Mouse (Mus musculus): ENCODE results near the gene Atp23. TPM values are rescaled to one million over a fixed set of nuclear protein-coding genes. Genes with fewer than 3 reads are reported as not detected.

The Atp23 gene
- polyA plus RNA-seq, 1 experiment from 2014 or later = 26.8 TPM

GRCm38 (mm10) chr10:126924087-126924486 is 22.9 kb upstream of the Atp23 start:
- Histone ChIP-seq H3K4me2 (replicated peaks; ENCODE audit: low read depth, low read length) (no peak overlapping the region), H3K9ac (ENCODE audit: low read depth, low read length) (no peak overlapping the region), H3K4me1 (ENCODE audit: control insufficient read depth, insufficient read depth, low read length) (peaks cover 20% of the 10 kb centered on the region), H3K27ac (ENCODE audit: low read depth, low read length) (no peak overlapping the region), H3K9me3 (ENCODE audit: control insufficient read depth, low read length) (peaks cover 11% of the 10 kb centered on the region; the same call in 1 of the 2 replicates), H3K27me3 (ENCODE audit: control insufficient read depth, insufficient read depth, low read length) (no peaks in the 10 kb centered on the region), H3K36me3 (ENCODE audit: control insufficient read depth, insufficient read depth, low read length) (no peaks in the 10 kb centered on the region), H3K4me3 (ENCODE audit: low read length) (no peak overlapping the region)
- 46% methylated on average over 3 of the region's 3 CpGs for WGBS
- no peak for ATAC-seq (ENCODE audit: low FRiP score, low TSS enrichment)

- Histone ChIP-seq H3K27me3 (ENCODE audit: control insufficient read depth, insufficient read depth, low read length) (no peaks in the 10 kb centered on the region), H3K4me2 (replicated peaks; ENCODE audit: low read depth, low read length) (no peak overlapping the region), H3K9me3 (ENCODE audit: control insufficient read depth, low read length) (peaks cover 11% of the 10 kb centered on the region; the same call in 1 of the 2 replicates), H3K4me1 (ENCODE audit: control insufficient read depth, insufficient read depth, low read length) (no peaks in the 10 kb centered on the region), H3K4me3 (ENCODE audit: low read length) (no peak overlapping the region), H3K27ac (ENCODE audit: low read depth, low read length) (no peak overlapping the region), H3K9ac (ENCODE audit: low read depth, low read length) (no peak overlapping the region), H3K36me3 (ENCODE audit: control insufficient read depth, insufficient read depth, low read length) (no peaks in the 10 kb centered on the region)
- 93% methylated on average over 3 of the region's 3 CpGs for WGBS
- ATAC-seq (ENCODE audit: low FRiP score, low TSS enrichment) = no peak
Measured at GRCm38 (mm10) chr10:126920220-126920619, 19.1 kb upstream of the Atp23 start.

- ATAC-seq (ENCODE audit: low FRiP score, low TSS enrichment) = peak; percentile 81
- H3K9ac ChIP-seq (ENCODE audit: low read depth, low read length) = no peak overlapping the region
- WGBS = 2% methylated on average over 9 of the region's 9 CpGs
Measured at GRCm38 (mm10) chr10:126919067-126919466, 17.9 kb upstream of the Atp23 start.

GRCm38 (mm10) chr10:126914288-126914687 is 13.1 kb upstream of the Atp23 start:
- Histone ChIP-seq H3K4me3 (ENCODE audit: low read length) (no peak overlapping the region), H3K27ac (ENCODE audit: low read depth, low read length) (no peak overlapping the region), H3K9ac (ENCODE audit: low read depth, low read length) (no peak overlapping the region), H3K36me3 (ENCODE audit: control insufficient read depth, insufficient read depth, low read length) (no peaks in the 10 kb centered on the region), H3K4me1 (ENCODE audit: control insufficient read depth, insufficient read depth, low read length) (no peaks in the 10 kb centered on the region), H3K9me3 (ENCODE audit: control insufficient read depth, low read length) (no peaks in the 10 kb centered on the region), H3K27me3 (ENCODE audit: control insufficient read depth, insufficient read depth, low read length) (no peaks in the 10 kb centered on the region), H3K4me2 (replicated peaks; ENCODE audit: low read depth, low read length) (no peak overlapping the region)
- no peak for ATAC-seq (ENCODE audit: low FRiP score, low TSS enrichment)
- WGBS = 93% methylated on average over 5 of the region's 5 CpGs

More at GRCm38 (mm10) chr10:126919067-126919466, 17.9 kb upstream of the Atp23 start:
- no peaks in the 10 kb centered on the region for H3K36me3 ChIP-seq (ENCODE audit: control insufficient read depth, insufficient read depth, low read length)
- no peak overlapping the region for H3K27ac ChIP-seq (ENCODE audit: low read depth, low read length)
- H3K4me3 ChIP-seq (ENCODE audit: low read length) = no peak overlapping the region
- H3K27me3 ChIP-seq (ENCODE audit: control insufficient read depth, insufficient read depth, low read length) = no peaks in the 10 kb centered on the region
- H3K4me2 ChIP-seq (replicated peaks; ENCODE audit: low read depth, low read length) = no peak overlapping the region
- H3K9me3 ChIP-seq (ENCODE audit: control insufficient read depth, low read length) = peaks cover 11% of the 10 kb centered on the region; the same call in 1 of the 2 replicates
- no peaks in the 10 kb centered on the region for H3K4me1 ChIP-seq (ENCODE audit: control insufficient read depth, insufficient read depth, low read length)

- no peak overlapping the region for H3K27ac ChIP-seq (ENCODE audit: low read depth, low read length)
- 81% methylated on average over 1 of the region's 1 CpGs for WGBS
- no peak overlapping the region for H3K9ac ChIP-seq (ENCODE audit: low read depth, low read length)
- no peaks in the 10 kb centered on the region for H3K9me3 ChIP-seq (ENCODE audit: control insufficient read depth, low read length)
- H3K36me3 ChIP-seq (ENCODE audit: control insufficient read depth, insufficient read depth, low read length) = no peaks in the 10 kb centered on the region
- no peaks in the 10 kb centered on the region for H3K27me3 ChIP-seq (ENCODE audit: control insufficient read depth, insufficient read depth, low read length)
- H3K4me2 ChIP-seq (replicated peaks; ENCODE audit: low read depth, low read length) = no peak overlapping the region
- no peaks in the 10 kb centered on the region for H3K4me1 ChIP-seq (ENCODE audit: control insufficient read depth, insufficient read depth, low read length)
- no peak for ATAC-seq (ENCODE audit: low FRiP score, low TSS enrichment)
- H3K4me3 ChIP-seq (ENCODE audit: low read length) = no peak overlapping the region
Measured at GRCm38 (mm10) chr10:126911479-126911878, 10.3 kb upstream of the Atp23 start.

GRCm38 (mm10) chr10:126906811-126907210 is 5.7 kb upstream of the Atp23 start:
- Histone ChIP-seq H3K9me3 (ENCODE audit: control insufficient read depth, low read length) (no peaks in the 10 kb centered on the region), H3K4me2 (replicated peaks; ENCODE audit: low read depth, low read length) (no peak overlapping the region), H3K4me1 (ENCODE audit: control insufficient read depth, insufficient read depth, low read length) (no peaks in the 10 kb centered on the region), H3K27ac (ENCODE audit: low read depth, low read length) (no peak overlapping the region), H3K27me3 (ENCODE audit: control insufficient read depth, insufficient read depth, low read length) (no peaks in the 10 kb centered on the region), H3K9ac (ENCODE audit: low read depth, low read length) (no peak overlapping the region), H3K4me3 (ENCODE audit: low read length) (no peak overlapping the region), H3K36me3 (ENCODE audit: control insufficient read depth, insufficient read depth, low read length) (no peaks in the 10 kb centered on the region)
- ATAC-seq (ENCODE audit: low FRiP score, low TSS enrichment) = no peak
- WGBS = 90% methylated on average over 5 of the region's 5 CpGs

- Histone ChIP-seq H3K9me3 (ENCODE audit: control insufficient read depth, low read length) (no peaks in the 10 kb centered on the region), H3K36me3 (ENCODE audit: control insufficient read depth, insufficient read depth, low read length) (no peaks in the 10 kb centered on the region), H3K27ac (ENCODE audit: low read depth, low read length) (peak overlapping the region; percentile 81; the same call in 1 of the 2 replicates), H3K27me3 (ENCODE audit: control insufficient read depth, insufficient read depth, low read length) (no peaks in the 10 kb centered on the region), H3K9ac (ENCODE audit: low read depth, low read length) (peak overlapping the region; percentile 71), H3K4me1 (ENCODE audit: control insufficient read depth, insufficient read depth, low read length) (0 out of 2 replicates have a peak, but pooled peaks cover under 1% of the 10 kb centered on the region), H3K4me2 (replicated peaks; ENCODE audit: low read depth, low read length) (peak overlapping the region; percentile 71), H3K4me3 (ENCODE audit: low read length) (peak overlapping the region; percentile 49)
- WGBS = under 1% methylated on average over 30 of the region's 30 CpGs
- peak; percentile 85 for ATAC-seq (ENCODE audit: low FRiP score, low TSS enrichment)
Measured at GRCm38 (mm10) chr10:126905650-126906075, 4.5 kb upstream of the Atp23 start.

GRCm38 (mm10) chr10:126905086-126905485 is 3.9 kb upstream of the Atp23 start:
- no peaks in the 10 kb centered on the region for H3K36me3 ChIP-seq (ENCODE audit: control insufficient read depth, insufficient read depth, low read length)
- H3K4me3 ChIP-seq (ENCODE audit: low read length) = peak overlapping the region; percentile 49; the same call in 1 of the 2 replicates
- no peak overlapping the region; the same call in 1 of the 2 replicates for H3K9ac ChIP-seq (ENCODE audit: low read depth, low read length)
- no peak overlapping the region for H3K27ac ChIP-seq (ENCODE audit: low read depth, low read length)
- WGBS = 75% methylated on average over 8 of the region's 8 CpGs
- ATAC-seq (ENCODE audit: low FRiP score, low TSS enrichment) = no peak
- H3K4me2 ChIP-seq (replicated peaks; ENCODE audit: low read depth, low read length) = peak overlapping the region; percentile 71
- H3K4me1 ChIP-seq (ENCODE audit: control insufficient read depth, insufficient read depth, low read length) = 0 out of 2 replicates have a peak, but pooled peaks cover 5% of the 10 kb centered on the region
- no peaks in the 10 kb centered on the region for H3K9me3 ChIP-seq (ENCODE audit: control insufficient read depth, low read length)
- H3K27me3 ChIP-seq (ENCODE audit: control insufficient read depth, insufficient read depth, low read length) = no peaks in the 10 kb centered on the region

- H3K9me3 ChIP-seq (ENCODE audit: control insufficient read depth, low read length) = no peaks in the 10 kb centered on the region
- WGBS = 37% methylated on average over 5 of the region's 5 CpGs
- ATAC-seq (ENCODE audit: low FRiP score, low TSS enrichment) = no peak
- no peaks in the 10 kb centered on the region for H3K36me3 ChIP-seq (ENCODE audit: control insufficient read depth, insufficient read depth, low read length)
- no peak overlapping the region for H3K27ac ChIP-seq (ENCODE audit: low read depth, low read length)
- no peaks in the 10 kb centered on the region for H3K27me3 ChIP-seq (ENCODE audit: control insufficient read depth, insufficient read depth, low read length)
- H3K4me2 ChIP-seq (replicated peaks; ENCODE audit: low read depth, low read length) = no peak overlapping the region
- H3K9ac ChIP-seq (ENCODE audit: low read depth, low read length) = no peak overlapping the region
- no peak overlapping the region for H3K4me3 ChIP-seq (ENCODE audit: low read length)
- 0 out of 2 replicates have a peak, but pooled peaks cover 5% of the 10 kb centered on the region for H3K4me1 ChIP-seq (ENCODE audit: control insufficient read depth, insufficient read depth, low read length)
Measured at GRCm38 (mm10) chr10:126904221-126904620, 3.1 kb upstream of the Atp23 start.
